Mouse (Mus musculus) embryonic facial prominence, embryonic 14.5 days (tissue): ENCODE data around the gene Ccdc6. TPM values are rescaled to one million over a fixed set of nuclear protein-coding genes. Genes with fewer than 3 reads are reported as not detected.

Experiments
- ATAC-seq: fragments of 200-750 bp; cut with Nextera tagmentation; 2 replicates; pipeline ENCODE4 v1.8.0; 2017; ENCODE audit warnings: low read depth, moderate number of reproducible peaks, moderate TSS enrichment
- DNase-seq: peaks from one replicate; pipeline ENCODE4 v3.0.0-alpha.2; 2015; ENCODE audit warnings: low spot score
- H3K27ac ChIP-seq: fragments of 300-500 bp; sonication (generic); replicated peaks from 2 replicates; pipeline ENCODE4 v1.5.1; 2014; ENCODE audit warnings: low read depth, mild to moderate bottlenecking, low read length, moderate library complexity
- H3K27me3 ChIP-seq: fragments of 300-500 bp; sonication (generic); replicated peaks from 2 replicates; pipeline ENCODE4 v1.6.1; 2014; ENCODE audit warnings: low read length; ENCODE audit not compliant: control insufficient read depth, insufficient read depth
- H3K36me3 ChIP-seq: fragments of 300-500 bp; sonication (generic); 2 replicates; pipeline ENCODE4 v1.6.1; 2014; ENCODE audit warnings: low read length, mixed read lengths; ENCODE audit not compliant: control insufficient read depth, insufficient read depth
- H3K4me1 ChIP-seq: fragments of 300-500 bp; sonication (generic); 2 replicates; pipeline ENCODE4 v1.6.1; 2014; ENCODE audit warnings: antibody characterized with exemption, low read length; ENCODE audit not compliant: control insufficient read depth, insufficient read depth
- H3K4me2 ChIP-seq: fragments of 300-500 bp; sonication (generic); 2 replicates; pipeline ENCODE4 v1.6.1; 2014; ENCODE audit warnings: low read depth, mild to moderate bottlenecking, low read length, moderate library complexity, mixed read lengths
- H3K4me3 ChIP-seq: fragments of 300-500 bp; sonication (generic); 2 replicates; pipeline ENCODE4 v1.5.1; 2014; ENCODE audit warnings: low read depth, mild to moderate bottlenecking, low read length
- H3K9ac ChIP-seq: fragments of 300-500 bp; sonication (generic); 2 replicates; pipeline ENCODE4 v1.6.1; 2014; ENCODE audit warnings: low read depth, mild to moderate bottlenecking, low read length, moderate library complexity, mixed read lengths
- H3K9me3 ChIP-seq: fragments of 300-500 bp; sonication (generic); 2 replicates; pipeline ENCODE4 v1.6.1; 2016; ENCODE audit warnings: low read length; ENCODE audit not compliant: control insufficient read depth
- WGBS: fragments of 180-500 bp; shearing (Covaris S2); extraction: QIAGEN DNeasy Blood & Tissue Kit; methylation state at CpG from one replicate; pipeline ENCODE4 v1.1.7; 2014; 5-methylcytosine and 5-hydroxymethylcytosine counted together
- polyA plus RNA-seq: library from polyadenylated mRNA; unstranded; fragments of >200 nt; fragmentation: Nextera tagmentation; extraction: Ambion mirVana; gene quantifications from 2 replicates; pipeline ENCODE4 v1.2.1, GENCODE M21; 2014

Ccdc6 gene
- polyA plus RNA-seq, 1 experiment from 2014 or later: 19.7 TPM

DNA sequence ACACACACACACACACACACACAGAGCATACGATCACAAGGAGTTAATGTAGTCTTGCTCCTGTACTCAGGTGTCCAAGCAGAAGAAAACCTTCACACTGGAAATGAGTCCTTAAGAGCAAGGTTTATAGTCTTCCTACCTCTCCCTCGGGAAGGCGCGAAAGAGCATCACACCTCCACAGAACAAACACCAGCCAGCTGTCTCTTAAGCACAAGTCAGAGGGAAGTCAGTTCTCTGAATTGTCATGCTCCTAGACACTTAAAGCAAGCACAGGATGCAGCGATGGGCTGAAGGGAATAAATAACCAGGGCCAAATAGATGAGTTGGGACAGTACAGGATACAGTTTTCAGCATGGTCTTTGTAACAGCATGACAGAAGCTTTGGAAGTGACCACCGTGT lies 35.8 kb downstream of the Ccdc6 start:
- no peak overlapping the region for H3K4me3 ChIP-seq
- no peaks in the 10 kb centered on the region for H3K36me3 ChIP-seq
- H3K9ac ChIP-seq: no peak overlapping the region
- WGBS: 77% methylated on average over 6 of the region's 6 CpGs
- DNase-seq (no peak), ATAC-seq (no peak)
- H3K4me2 ChIP-seq: no peak overlapping the region
- H3K27ac ChIP-seq: no peak overlapping the region
- H3K4me1 ChIP-seq: no peaks in the 10 kb centered on the region
- H3K27me3 ChIP-seq: no peaks in the 10 kb centered on the region
- H3K9me3 ChIP-seq: no peaks in the 10 kb centered on the region

DNA sequence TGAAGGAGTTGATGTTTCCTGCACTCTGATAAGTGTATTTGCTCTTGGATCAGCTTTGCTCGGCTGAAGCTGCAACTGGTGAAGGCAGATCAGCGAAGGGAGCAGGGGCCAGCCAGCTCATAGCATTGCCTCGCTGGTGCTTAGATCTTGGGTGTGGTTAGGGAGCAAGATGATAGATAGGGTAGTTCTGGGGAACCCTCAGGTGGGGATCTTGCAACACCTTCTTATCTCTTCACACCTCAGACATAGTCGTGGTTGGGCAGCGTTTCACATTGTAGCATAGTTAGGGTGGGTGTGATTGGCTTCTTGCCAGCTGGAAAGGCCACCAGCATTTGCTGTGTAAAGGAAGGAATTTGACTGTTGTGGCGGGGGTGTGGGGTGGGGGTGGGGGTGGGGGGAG lies 36.3 kb downstream of the Ccdc6 start:
- WGBS: 49% methylated on average over 6 of the region's 6 CpGs
- H3K4me2 ChIP-seq: no peak overlapping the region
- H3K4me3 ChIP-seq: no peak overlapping the region
- H3K9ac ChIP-seq: no peak overlapping the region
- DNase-seq (peak; percentile 66), ATAC-seq (no peak; the same call in 1 of the 2 replicates)
- no peaks in the 10 kb centered on the region for H3K9me3 ChIP-seq
- no peaks in the 10 kb centered on the region for H3K4me1 ChIP-seq
- no peaks in the 10 kb centered on the region for H3K27me3 ChIP-seq
- H3K36me3 ChIP-seq: no peaks in the 10 kb centered on the region
- no peak overlapping the region for H3K27ac ChIP-seq

DNA sequence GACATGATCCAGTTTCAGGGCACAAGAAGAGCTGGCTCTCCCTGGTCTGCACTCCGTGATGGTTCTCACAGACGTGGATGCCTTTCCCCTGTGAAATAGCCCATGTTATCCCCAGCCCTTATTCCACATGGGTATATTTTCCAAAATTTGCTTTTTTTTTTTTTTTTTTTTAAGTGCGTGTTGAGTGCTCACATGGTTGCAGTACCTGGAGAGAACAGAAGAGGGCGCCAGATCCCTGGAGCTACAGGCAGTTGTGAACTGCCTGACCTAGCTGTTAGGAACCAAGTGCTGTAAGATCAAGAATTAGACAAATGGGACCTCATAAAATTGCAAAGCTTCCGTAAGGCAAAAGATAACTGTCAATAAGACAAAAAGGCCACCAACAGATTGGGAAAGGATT lies 38.8 kb downstream of the Ccdc6 start:
- H3K27me3 ChIP-seq: no peaks in the 10 kb centered on the region
- no peak overlapping the region for H3K27ac ChIP-seq
- no peak overlapping the region for H3K4me2 ChIP-seq
- H3K36me3 ChIP-seq: no peaks in the 10 kb centered on the region
- H3K4me1 ChIP-seq: no peaks in the 10 kb centered on the region
- DNase-seq (no peak), ATAC-seq (no peak)
- H3K4me3 ChIP-seq: no peak overlapping the region
- WGBS: 81% methylated on average over 5 of the region's 5 CpGs
- H3K9ac ChIP-seq: no peak overlapping the region
- no peaks in the 10 kb centered on the region for H3K9me3 ChIP-seq

DNA sequence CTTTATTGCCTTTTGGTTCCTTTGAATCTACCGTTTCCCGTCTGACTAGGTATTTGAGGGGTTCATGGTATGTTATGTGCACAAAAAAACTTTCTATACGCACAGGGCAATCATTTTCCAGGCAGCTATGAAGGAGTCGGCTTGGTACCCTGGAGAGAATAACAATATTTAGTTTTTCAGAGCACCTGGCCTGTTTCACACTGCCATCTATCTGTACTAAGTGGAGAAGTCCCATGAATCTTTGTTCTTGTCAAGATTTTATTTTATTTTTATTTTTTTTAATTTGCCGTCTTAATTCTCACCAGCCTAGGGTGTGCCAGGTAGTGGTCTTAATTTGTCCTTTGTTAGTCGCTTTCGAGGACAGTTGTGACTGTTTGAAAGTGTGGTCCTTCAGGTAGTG lies 40.7 kb downstream of the Ccdc6 start:
- no peak for DNase-seq
- Histone ChIP-seq H3K4me2 (no peak overlapping the region), H3K36me3 (peaks cover 4% of the 10 kb centered on the region; the same call in 1 of the 2 replicates), H3K4me1 (no peaks in the 10 kb centered on the region), H3K27me3 (no peaks in the 10 kb centered on the region), H3K27ac (no peak overlapping the region), H3K4me3 (no peak overlapping the region), H3K9me3 (no peaks in the 10 kb centered on the region), H3K9ac (no peak overlapping the region)
- ATAC-seq: no peak
- WGBS: 82% methylated on average over 7 of the region's 7 CpGs

DNA sequence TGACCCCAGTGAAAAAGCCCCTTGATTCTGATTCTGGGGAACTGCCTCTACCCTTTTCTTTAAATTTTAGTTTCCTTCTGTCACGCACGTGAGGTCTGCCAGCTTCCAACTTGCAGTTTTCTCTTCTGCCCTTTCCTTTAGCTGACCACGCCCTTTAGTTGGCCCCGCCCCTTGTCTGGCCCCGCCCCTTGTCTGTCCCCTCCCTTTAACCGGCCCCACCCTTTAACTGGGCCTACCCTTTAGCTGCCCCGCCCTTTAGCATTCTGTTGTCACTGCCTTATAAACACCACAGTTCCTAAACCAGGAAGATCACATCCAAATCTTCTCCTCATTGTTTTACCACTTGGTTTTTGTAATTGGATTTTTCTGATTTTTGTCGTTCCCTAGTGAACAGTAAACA lies 41.2 kb downstream of the Ccdc6 start:
- Histone ChIP-seq H3K4me1 (no peaks in the 10 kb centered on the region), H3K9ac (no peak overlapping the region), H3K4me2 (no peak overlapping the region), H3K9me3 (no peaks in the 10 kb centered on the region), H3K36me3 (peaks cover 9% of the 10 kb centered on the region; the same call in 1 of the 2 replicates), H3K27ac (no peak overlapping the region), H3K27me3 (no peaks in the 10 kb centered on the region), H3K4me3 (no peak overlapping the region)
- 63% methylated on average over 8 of the region's 8 CpGs for WGBS
- ATAC-seq (no peak), DNase-seq (no peak)

DNA sequence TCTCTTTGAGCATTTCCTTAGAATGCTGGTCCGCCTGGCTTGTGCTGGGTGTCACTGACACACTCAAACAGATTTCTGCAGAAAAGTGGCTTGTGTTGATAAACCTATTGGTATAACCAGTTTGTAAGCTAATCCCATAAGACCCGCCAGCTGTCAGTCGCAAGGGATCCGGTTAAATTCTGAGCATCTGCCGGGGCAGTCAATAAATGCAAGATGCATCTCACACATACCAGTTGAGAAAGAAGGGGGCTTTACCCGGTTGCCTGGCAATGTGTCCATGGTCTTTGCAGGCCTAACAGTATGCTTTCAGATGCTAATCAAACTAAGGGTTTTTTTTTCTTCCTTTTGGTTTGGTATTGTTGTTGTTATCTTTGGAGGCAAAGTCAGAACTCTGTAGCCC lies 42.4 kb downstream of the Ccdc6 start:
- Histone ChIP-seq H3K9me3 (no peaks in the 10 kb centered on the region), H3K36me3 (peaks cover 19% of the 10 kb centered on the region), H3K27ac (no peak overlapping the region), H3K4me1 (no peaks in the 10 kb centered on the region), H3K4me3 (no peak overlapping the region), H3K4me2 (no peak overlapping the region), H3K9ac (no peak overlapping the region), H3K27me3 (no peaks in the 10 kb centered on the region)
- DNase-seq (peak; percentile 56), ATAC-seq (0 out of 2 replicates have a peak, but pooled peaks have one; percentile 15)
- WGBS: 62% methylated on average over 6 of the region's 6 CpGs

DNA sequence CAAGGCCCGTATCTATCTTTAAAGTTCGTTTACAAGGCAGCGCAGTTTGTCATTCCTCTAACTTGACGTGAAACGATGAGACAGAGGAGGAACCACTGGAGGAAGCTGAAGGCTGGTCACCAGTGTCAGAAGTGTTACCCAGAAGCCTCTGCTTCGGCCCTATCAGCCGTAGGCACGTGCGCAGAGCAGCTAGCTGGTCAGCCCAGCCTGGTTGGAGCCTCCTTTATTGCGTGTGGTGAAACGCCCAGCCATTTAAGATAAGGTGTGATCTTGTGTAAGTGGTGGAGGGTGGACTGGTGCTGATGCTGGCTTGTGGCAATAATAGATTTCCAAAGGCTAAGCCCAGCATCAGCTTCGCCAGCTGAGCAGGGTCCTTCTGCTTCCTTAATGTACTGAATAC lies 43.5 kb downstream of the Ccdc6 start:
- H3K4me1 ChIP-seq: no peaks in the 10 kb centered on the region
- no peak overlapping the region for H3K4me2 ChIP-seq
- peaks cover 27% of the 10 kb centered on the region for H3K36me3 ChIP-seq
- H3K27ac ChIP-seq: no peak overlapping the region
- no peak for DNase-seq
- H3K9ac ChIP-seq: no peak overlapping the region
- no peaks in the 10 kb centered on the region for H3K27me3 ChIP-seq
- WGBS: 93% methylated on average over 12 of the region's 12 CpGs
- H3K4me3 ChIP-seq: no peak overlapping the region
- H3K9me3 ChIP-seq: no peaks in the 10 kb centered on the region
- ATAC-seq: no peak

DNA sequence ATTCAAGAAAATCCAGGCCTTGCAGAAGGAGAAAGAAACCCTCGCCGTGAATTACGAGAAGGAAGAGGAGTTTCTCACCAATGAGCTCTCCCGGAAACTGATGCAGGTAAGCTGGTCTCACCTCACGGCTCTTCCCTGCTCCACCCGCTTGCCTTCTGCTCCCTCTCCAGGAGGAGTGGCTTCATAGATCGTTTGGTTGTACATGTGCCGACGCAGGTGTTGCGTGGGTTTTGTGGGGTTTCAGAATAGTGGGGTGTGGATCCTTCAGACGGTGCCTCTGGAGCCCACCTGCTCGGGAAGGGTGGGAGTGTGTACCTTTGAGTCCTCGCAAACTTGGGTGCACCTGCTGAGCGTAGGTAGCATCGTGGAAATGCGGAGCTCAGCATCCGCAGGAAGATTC lies 45.7 kb downstream of the Ccdc6 start:
- Histone ChIP-seq H3K4me3 (no peak overlapping the region), H3K9me3 (peaks cover 5% of the 10 kb centered on the region; the same call in 1 of the 2 replicates), H3K9ac (no peak overlapping the region), H3K4me1 (no peaks in the 10 kb centered on the region), H3K36me3 (peaks cover 41% of the 10 kb centered on the region), H3K27me3 (no peaks in the 10 kb centered on the region), H3K4me2 (no peak overlapping the region), H3K27ac (no peak overlapping the region)
- ATAC-seq (no peak), DNase-seq (no peak)
- 96% methylated on average over 17 of the region's 17 CpGs for WGBS

DNA sequence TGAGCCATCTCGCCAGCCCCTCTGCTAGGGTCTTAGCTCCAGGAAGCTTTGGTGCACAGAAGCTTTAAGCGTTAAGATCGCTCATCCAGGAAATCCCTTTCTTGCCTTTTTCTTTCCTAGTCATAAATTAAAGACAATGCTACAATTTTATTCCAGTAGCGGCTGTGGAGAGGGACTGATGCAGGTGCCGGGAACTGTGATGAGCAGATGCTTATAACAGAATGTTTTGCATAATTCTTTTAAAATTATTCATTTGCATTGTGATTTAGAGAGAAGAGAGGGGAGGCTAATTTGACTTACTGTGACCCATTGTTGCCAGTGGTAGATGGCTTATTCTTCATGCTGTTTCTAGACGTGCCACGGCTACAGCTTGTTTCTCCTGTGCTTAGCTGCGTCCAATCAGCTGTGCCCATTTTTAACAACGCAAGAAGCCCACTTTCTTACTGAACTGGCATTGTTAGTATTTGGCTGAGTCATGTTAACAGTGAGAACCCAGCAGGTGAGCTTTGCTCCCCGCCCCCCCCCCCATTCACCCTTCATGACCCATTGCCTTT lies 47.2 kb downstream of the Ccdc6 start:
- WGBS: 90% methylated on average over 10 of the region's 10 CpGs
- Histone ChIP-seq H3K4me1 (peaks cover 6% of the 10 kb centered on the region), H3K4me2 (no peak overlapping the region), H3K27ac (no peak overlapping the region), H3K36me3 (peaks cover 41% of the 10 kb centered on the region), H3K9me3 (peaks cover 5% of the 10 kb centered on the region; the same call in 1 of the 2 replicates), H3K9ac (no peak overlapping the region), H3K27me3 (no peaks in the 10 kb centered on the region), H3K4me3 (no peak overlapping the region)
- no peak for DNase-seq
- no peak for ATAC-seq
